Mouse (Mus musculus): ENCODE data around the gene Gm10570.

Gm10570 gene

GRCm38 (mm10) chr4:130306796-130307630 is 1.5 kb downstream of the Gm10570 start:
- in situ Hi-C loops (cut with MboI, MseI): no loop called here

- in situ Hi-C loops (cut with MboI, MseI): no loop called here
These were observed 3.7 kb downstream of the Gm10570 start for GRCm38 (mm10) chr4:130304746-130305145.

GRCm38 (mm10) chr4:130302285-130302870 is 6.1 kb downstream of the Gm10570 start:
- in situ Hi-C loops (cut with MboI, MseI): no loop called here

DNA sequence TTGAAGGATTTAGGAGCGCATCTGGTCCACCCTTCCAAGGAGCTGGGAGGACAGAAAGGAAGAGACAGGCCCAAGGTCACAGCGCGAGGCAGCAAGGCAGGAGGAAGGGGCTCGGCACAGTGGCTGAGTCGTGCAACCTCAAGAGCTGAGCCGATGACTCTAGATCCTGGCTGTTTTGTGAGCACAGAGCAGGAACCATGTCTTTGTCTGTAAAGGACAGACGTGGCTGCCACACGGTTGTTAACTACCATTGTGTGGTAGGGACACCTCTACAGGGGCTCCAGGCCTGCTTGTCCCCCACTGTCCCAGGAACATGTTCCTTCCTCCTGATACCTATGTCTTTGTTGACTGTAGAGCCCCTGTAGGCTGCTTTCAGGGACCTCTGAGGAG is 8.8 kb downstream of the Gm10570 start:
- in situ Hi-C loops (cut with MboI, MseI): no loop called here

DNA sequence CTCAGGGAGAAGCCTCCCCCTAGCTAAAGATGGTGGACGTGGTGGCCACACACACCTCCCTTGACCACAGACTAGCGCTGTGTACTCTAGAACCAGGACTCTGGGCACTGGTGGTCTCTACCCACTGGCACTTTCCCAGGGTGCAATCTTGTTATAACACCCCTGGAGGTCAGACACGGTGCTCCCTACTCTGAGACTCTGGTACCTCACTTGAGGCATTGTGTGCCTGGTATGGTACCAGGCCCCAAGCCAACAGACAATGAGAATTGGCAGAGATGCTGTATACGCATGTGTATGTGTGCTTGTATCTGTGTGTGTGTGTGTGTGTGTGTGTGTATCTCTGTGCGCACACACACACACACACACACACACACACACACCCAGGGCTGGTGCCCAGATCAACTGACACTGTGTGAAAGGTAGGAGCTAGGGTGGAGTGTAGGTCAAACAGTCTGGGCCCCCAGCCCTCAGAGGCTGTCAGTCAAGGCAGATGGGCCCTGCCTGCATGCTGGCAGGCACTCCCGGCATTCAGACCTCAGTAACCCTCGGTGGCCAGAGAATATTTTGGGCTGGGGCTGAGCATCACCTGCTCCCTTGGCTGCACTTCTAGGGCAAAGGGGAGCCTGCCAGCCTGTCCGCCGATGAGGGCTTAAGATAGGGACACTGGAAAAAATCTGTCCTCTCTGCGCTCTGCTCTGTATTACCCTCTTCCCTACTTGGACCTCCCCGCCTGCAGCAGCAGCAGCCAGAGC is 9.4 kb downstream of the Gm10570 start:
- in situ Hi-C loops (cut with MboI, MseI): no loop called here

GRCm38 (mm10) chr4:130297123-130297529 is 11.3 kb downstream of the Gm10570 start:
- in situ Hi-C loops (cut with MboI, MseI): no loop called here

DNA sequence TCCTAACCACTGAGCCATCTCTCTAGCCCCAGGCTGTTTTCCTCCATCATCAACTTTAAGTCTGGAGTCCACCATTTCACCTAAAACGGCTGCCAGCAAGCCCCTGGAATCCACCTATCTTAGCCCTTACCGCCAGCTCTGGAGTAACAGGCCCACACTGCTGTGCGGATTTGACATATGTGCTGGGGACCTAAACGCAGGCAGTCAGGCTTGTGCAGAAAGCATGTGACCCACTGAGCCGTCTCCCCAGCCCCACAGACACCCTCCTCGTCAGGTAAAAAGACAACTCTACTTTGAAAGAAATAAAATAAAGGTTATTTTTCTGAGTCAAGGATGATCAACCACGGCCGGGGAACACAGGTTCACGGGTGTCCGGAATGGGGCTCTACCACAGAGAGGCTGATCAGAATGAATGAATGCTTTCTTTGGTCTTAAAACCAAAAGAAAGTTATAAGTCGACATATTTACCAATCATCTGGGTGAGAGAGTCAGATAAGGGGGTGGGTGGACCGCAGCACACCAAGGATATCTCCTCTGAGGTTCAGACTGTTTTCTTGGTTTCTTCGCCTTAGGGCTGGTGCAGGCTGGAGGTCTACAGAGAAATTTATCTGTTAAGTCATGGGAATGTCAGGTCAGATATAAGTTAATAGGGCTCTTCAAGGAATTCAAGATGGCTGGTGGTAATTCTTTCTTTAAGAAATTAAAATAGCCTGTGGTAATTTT is 12.1 kb downstream of the Gm10570 start:
- in situ Hi-C loops (cut with MboI, MseI): no loop called here

- in situ Hi-C loops (cut with MboI, MseI): no loop called here
These were observed 13.3 kb downstream of the Gm10570 start for GRCm38 (mm10) chr4:130295047-130295745.

GRCm38 (mm10) chr4:130294513-130294912 is 14.0 kb downstream of the Gm10570 start:
- in situ Hi-C loops (cut with MboI, MseI): loop anchor here (5.0 kb wide), 1 partner anchor 243 kb away; no protein-coding TSS in a partner anchor

DNA sequence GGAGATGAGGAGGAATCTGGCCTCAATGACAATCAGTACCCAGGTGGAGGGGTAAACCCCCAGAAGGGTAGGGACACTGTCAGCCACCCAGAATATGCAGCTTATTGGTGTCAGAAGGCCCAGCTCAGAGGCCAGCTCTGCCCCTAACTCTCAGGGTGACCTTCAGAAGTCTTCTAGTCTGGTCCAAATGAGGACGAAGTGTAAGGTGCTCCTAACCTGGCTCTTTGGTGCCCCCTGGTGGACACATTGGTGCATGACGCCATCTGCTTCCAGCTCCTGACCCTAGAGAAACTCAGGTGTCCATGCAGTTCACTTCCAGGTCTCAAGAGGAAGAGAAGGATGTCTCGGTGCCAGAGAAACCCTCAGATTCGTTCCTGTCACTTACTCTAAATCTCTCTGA is 16.2 kb downstream of the Gm10570 start:
- in situ Hi-C loops (cut with MboI, MseI): loop anchor here (5.0 kb wide), 1 partner anchor 245 kb away; no protein-coding TSS in a partner anchor

- in situ Hi-C loops (cut with MboI, MseI): loop anchor here (5.0 kb wide), 1 partner anchor 247 kb away; no protein-coding TSS in a partner anchor
These were observed 18.6 kb downstream of the Gm10570 start for GRCm38 (mm10) chr4:130289824-130290223.

DNA sequence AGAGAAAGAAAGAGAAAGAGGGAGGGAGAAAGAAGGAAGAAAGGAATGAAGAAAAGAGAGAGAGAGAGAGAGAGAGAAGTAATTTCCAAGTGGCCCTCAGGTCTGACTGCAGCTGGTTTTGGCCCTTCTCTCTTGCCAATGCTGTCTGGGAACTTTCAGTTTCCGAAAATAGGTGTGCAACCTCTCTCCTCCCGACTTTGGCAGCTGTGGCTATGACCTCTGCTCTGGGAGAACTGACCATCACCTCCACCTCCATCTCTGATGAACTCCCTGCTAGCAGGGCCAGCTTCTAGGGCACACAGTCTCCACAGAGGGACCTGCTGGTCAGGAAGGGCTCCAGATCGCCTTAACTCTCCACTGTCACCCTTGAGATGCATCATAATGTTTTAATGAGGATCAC is 21.9 kb downstream of the Gm10570 start:
- in situ Hi-C loops (cut with MboI, MseI): no loop called here

GRCm38 (mm10) chr4:130283826-130284225 is 24.6 kb downstream of the Gm10570 start:
- in situ Hi-C loops (cut with MboI, MseI): no loop called here

DNA sequence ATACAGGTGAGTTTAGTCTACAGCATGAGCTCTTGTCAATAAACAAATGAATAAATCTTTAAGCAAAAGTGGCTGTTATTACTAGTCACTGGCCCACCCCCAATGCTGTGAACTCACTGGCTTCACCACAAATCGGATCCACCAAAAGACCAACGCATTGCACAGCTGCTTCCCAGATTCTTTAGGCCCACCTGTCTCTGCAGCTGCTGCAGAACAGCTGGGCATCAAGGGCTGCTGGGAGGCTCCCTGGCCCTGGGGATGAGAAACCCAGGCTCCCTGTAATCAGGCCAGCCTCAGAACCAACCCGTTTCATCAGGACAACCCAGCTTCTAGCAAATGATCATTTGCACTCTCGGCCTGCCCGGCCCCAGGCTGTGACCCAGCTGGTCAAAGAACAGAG is 25.6 kb downstream of the Gm10570 start:
- in situ Hi-C loops (cut with MboI, MseI): no loop called here

- in situ Hi-C loops (cut with MboI, MseI): no loop called here
These were observed 29.4 kb downstream of the Gm10570 start, which contains the start of gene Serinc2 for GRCm38 (mm10) chr4:130279105-130279504. TSS of gene Serinc2 (minus strand) at chr4:130279205.

- in situ Hi-C loops (cut with MboI, MseI): no loop called here
These were observed 31.8 kb downstream of the Gm10570 start for GRCm38 (mm10) chr4:130276573-130277176.

GRCm38 (mm10) chr4:130275823-130276105 is 32.7 kb downstream of the Gm10570 start:
- in situ Hi-C loops (cut with MboI, MseI): no loop called here

GRCm38 (mm10) chr4:130275016-130275822 is 33.3 kb downstream of the Gm10570 start:
- in situ Hi-C loops (cut with MboI, MseI): no loop called here

DNA sequence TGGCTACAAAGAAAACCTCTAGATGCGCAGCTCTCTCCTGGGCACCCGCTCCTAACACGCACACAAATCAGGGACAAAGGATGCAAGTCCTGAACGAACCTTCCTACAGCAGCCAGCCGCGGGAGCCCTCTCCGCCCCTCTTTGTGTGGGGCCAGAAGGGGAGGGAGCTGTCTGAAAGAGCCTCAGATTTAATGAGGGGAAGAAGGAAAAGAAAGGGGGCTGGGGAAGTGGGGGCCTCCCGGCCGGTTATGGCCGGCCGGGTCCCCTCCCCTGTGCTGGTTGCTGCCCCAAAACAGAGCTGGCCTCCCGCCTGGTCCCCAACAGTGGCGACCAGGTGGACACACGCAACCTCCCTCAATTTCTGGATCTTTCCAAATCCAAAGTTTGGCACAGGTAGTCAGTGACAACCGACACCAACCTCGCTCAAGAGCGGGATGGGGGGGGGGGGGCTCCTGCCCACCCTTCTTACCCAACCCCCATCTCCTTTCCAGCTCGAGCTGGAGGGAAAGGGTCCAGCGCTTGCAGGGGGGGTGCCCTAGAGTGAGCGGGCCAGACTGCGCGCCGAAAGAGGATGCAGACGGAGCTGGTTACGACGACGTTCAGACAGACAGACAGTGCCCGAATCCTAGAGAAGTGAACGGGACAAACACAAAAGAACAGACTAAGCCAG is 34.0 kb downstream of the Gm10570 start:
- in situ Hi-C loops (cut with MboI, MseI): no loop called here
